Mouse (Mus musculus) right cerebral cortex, postnatal 14 days (tissue): ENCODE results near the gene Ikzf1.

Experiments
- DNase-seq: peaks from one replicate; pipeline ENCODE4 v3.0.0; 2022

Ikzf1 gene

GRCm38 (mm10) chr11:11684930-11685852 is at the start of gene Ikzf1:
Gene Ikzf1, plus strand, starts transcription at chr11:11685003.
- no peak for DNase-seq

GRCm38 (mm10) chr11:11644303-11644702 is 40.5 kb upstream of the Ikzf1 start:
- no peak for DNase-seq

GRCm38 (mm10) chr11:11656388-11656787 is 28.4 kb upstream of the Ikzf1 start:
- DNase-seq = no peak

GRCm38 (mm10) chr11:11656995-11657530 is 27.7 kb upstream of the Ikzf1 start:
- DNase-seq = no peak

GRCm38 (mm10) chr11:11657634-11658033 is 27.2 kb upstream of the Ikzf1 start:
- DNase-seq = no peak

GRCm38 (mm10) chr11:11658834-11659233 is 26.0 kb upstream of the Ikzf1 start:
- DNase-seq = no peak

GRCm38 (mm10) chr11:11660651-11661050 is 24.2 kb upstream of the Ikzf1 start:
- DNase-seq = no peak

GRCm38 (mm10) chr11:11667254-11667921 is 17.4 kb upstream of the Ikzf1 start:
- DNase-seq = no peak

GRCm38 (mm10) chr11:11667922-11668290 is 16.9 kb upstream of the Ikzf1 start:
- DNase-seq = no peak

- no peak for DNase-seq
Measured at GRCm38 (mm10) chr11:11672974-11673373, 11.8 kb upstream of the Ikzf1 start.

GRCm38 (mm10) chr11:11675063-11675462 is 9.7 kb upstream of the Ikzf1 start:
- no peak for DNase-seq

- DNase-seq = no peak
Measured at GRCm38 (mm10) chr11:11676068-11676741, 8.6 kb upstream of the Ikzf1 start.

GRCm38 (mm10) chr11:11677165-11677564 is 7.6 kb upstream of the Ikzf1 start:
- DNase-seq = no peak

- DNase-seq = no peak
Measured at GRCm38 (mm10) chr11:11678972-11679371, 5.8 kb upstream of the Ikzf1 start.

- DNase-seq = no peak
Measured at GRCm38 (mm10) chr11:11684056-11684929, 510 bp upstream of the Ikzf1 start.

GRCm38 (mm10) chr11:11685853-11686395 is 1.1 kb downstream of the Ikzf1 start:
- DNase-seq = peak; percentile 49

GRCm38 (mm10) chr11:11686569-11687051 is 1.8 kb downstream of the Ikzf1 start:
- no peak for DNase-seq

GRCm38 (mm10) chr11:11687551-11688185 is 2.9 kb downstream of the Ikzf1 start:
- no peak for DNase-seq

- no peak for DNase-seq
Measured at GRCm38 (mm10) chr11:11688766-11689330, 4.0 kb downstream of the Ikzf1 start.

GRCm38 (mm10) chr11:11689701-11690058 is 4.9 kb downstream of the Ikzf1 start:
- no peak for DNase-seq
